Mouse (Mus musculus): Measurements from ENCODE around the gene Ppid. TPM values are rescaled to one million over a fixed set of nuclear protein-coding genes. Genes with fewer than 3 reads are reported as not detected.

Ppid gene
- polyA plus RNA-seq, 1 experiment from 2014 or later = 155 TPM

- Histone ChIP-seq H3K4me2 (0 out of 2 replicates have a peak overlapping the region, but pooled peaks have one; percentile 4), H3K36me3 (no peaks in the 10 kb centered on the region), H3K4me1 (replicated peaks) (peaks cover 7% of the 10 kb centered on the region), H3K27me3 (no peaks in the 10 kb centered on the region), H3K9ac (no peak overlapping the region), H3K27ac (peak overlapping the region; percentile 64), H3K9me3 (no peaks in the 10 kb centered on the region), H3K4me3 (no peak overlapping the region)
- ATAC-seq (ENCODE audit: low FRiP score) = peak; percentile 61
- 30% methylated on average over 10 of the region's 10 CpGs for WGBS
Measured at GRCm38 (mm10) chr3:79575576-79576467, 15.3 kb upstream of the Ppid start.

GRCm38 (mm10) chr3:79576468-79576816 lies 14.7 kb upstream of the Ppid start:
- Histone ChIP-seq H3K9ac (no peak overlapping the region), H3K4me1 (replicated peaks) (peaks cover 7% of the 10 kb centered on the region), H3K27me3 (no peaks in the 10 kb centered on the region), H3K4me3 (no peak overlapping the region), H3K36me3 (no peaks in the 10 kb centered on the region), H3K9me3 (no peaks in the 10 kb centered on the region), H3K4me2 (0 out of 2 replicates have a peak overlapping the region, but pooled peaks have one; percentile 4), H3K27ac (peak overlapping the region; percentile 64)
- ATAC-seq (ENCODE audit: low FRiP score) = peak; percentile 37
- WGBS = 9% methylated on average over 3 of the region's 3 CpGs

GRCm38 (mm10) chr3:79576865-79577264 lies 14.3 kb upstream of the Ppid start:
- H3K27me3 ChIP-seq = no peaks in the 10 kb centered on the region
- no peaks in the 10 kb centered on the region for H3K9me3 ChIP-seq
- H3K27ac ChIP-seq = no peak overlapping the region
- H3K36me3 ChIP-seq = no peaks in the 10 kb centered on the region
- 29% methylated on average over 5 of the region's 5 CpGs for WGBS
- no peak overlapping the region for H3K9ac ChIP-seq
- H3K4me2 ChIP-seq = no peak overlapping the region
- ATAC-seq (ENCODE audit: low FRiP score) = peak; percentile 46
- peaks cover 7% of the 10 kb centered on the region for H3K4me1 ChIP-seq (replicated peaks)
- H3K4me3 ChIP-seq = no peak overlapping the region

- no peak overlapping the region for H3K4me2 ChIP-seq
- H3K27ac ChIP-seq = no peak overlapping the region
- peaks cover 7% of the 10 kb centered on the region for H3K4me1 ChIP-seq (replicated peaks)
- H3K9me3 ChIP-seq = no peaks in the 10 kb centered on the region
- H3K4me3 ChIP-seq = no peak overlapping the region
- no peaks in the 10 kb centered on the region for H3K27me3 ChIP-seq
- no peak for ATAC-seq (ENCODE audit: low FRiP score)
- H3K36me3 ChIP-seq = no peaks in the 10 kb centered on the region
- H3K9ac ChIP-seq = no peak overlapping the region
- WGBS = 92% methylated on average over 6 of the region's 6 CpGs
Measured at GRCm38 (mm10) chr3:79577606-79578005, 13.5 kb upstream of the Ppid start.

- Histone ChIP-seq H3K27me3 (no peaks in the 10 kb centered on the region), H3K36me3 (no peaks in the 10 kb centered on the region), H3K9ac (no peak overlapping the region), H3K27ac (no peak overlapping the region), H3K4me1 (replicated peaks) (peaks cover 7% of the 10 kb centered on the region), H3K4me3 (no peak overlapping the region), H3K9me3 (no peaks in the 10 kb centered on the region), H3K4me2 (no peak overlapping the region)
- no peak for ATAC-seq (ENCODE audit: low FRiP score)
- WGBS = 74% methylated on average over 6 of the region's 6 CpGs
Measured at GRCm38 (mm10) chr3:79578164-79578563, 13.0 kb upstream of the Ppid start.

GRCm38 (mm10) chr3:79579891-79580575 lies 11.1 kb upstream of the Ppid start:
- Histone ChIP-seq H3K4me3 (no peak overlapping the region), H3K36me3 (no peaks in the 10 kb centered on the region), H3K4me1 (replicated peaks) (peaks cover 7% of the 10 kb centered on the region), H3K4me2 (no peak overlapping the region), H3K9me3 (no peaks in the 10 kb centered on the region), H3K27ac (no peak overlapping the region), H3K9ac (no peak overlapping the region), H3K27me3 (no peaks in the 10 kb centered on the region)
- ATAC-seq (ENCODE audit: low FRiP score) = no peak
- WGBS = 88% methylated on average over 5 of the region's 5 CpGs

- peak; percentile 65 for ATAC-seq (ENCODE audit: low FRiP score)
Measured at GRCm38 (mm10) chr3:79586804-79587203, 4.3 kb upstream of the Ppid start.

GRCm38 (mm10) chr3:79589671-79590070 lies 1.5 kb upstream of the Ppid start:
- Histone ChIP-seq H3K9ac (no peak overlapping the region), H3K4me1 (replicated peaks) (peaks cover 15% of the 10 kb centered on the region), H3K4me2 (no peak overlapping the region), H3K9me3 (no peaks in the 10 kb centered on the region), H3K36me3 (peaks cover 8% of the 10 kb centered on the region), H3K4me3 (no peak overlapping the region), H3K27me3 (0 out of 2 replicates have a peak, but pooled peaks cover 3% of the 10 kb centered on the region), H3K27ac (no peak overlapping the region)
- 88% methylated on average over 2 of the region's 2 CpGs for WGBS
- no peak for ATAC-seq (ENCODE audit: low FRiP score)

More at GRCm38 (mm10) chr3:79586804-79587203, 4.3 kb upstream of the Ppid start:
- 3% methylated on average over 6 of the region's 6 CpGs for WGBS
- Histone ChIP-seq H3K27me3 (0 out of 2 replicates have a peak, but pooled peaks cover 3% of the 10 kb centered on the region), H3K4me1 (replicated peaks) (peaks cover 1% of the 10 kb centered on the region), H3K4me3 (no peak overlapping the region), H3K9me3 (no peaks in the 10 kb centered on the region), H3K27ac (no peak overlapping the region), H3K4me2 (no peak overlapping the region), H3K36me3 (no peaks in the 10 kb centered on the region), H3K9ac (no peak overlapping the region)

- Histone ChIP-seq H3K4me2 (peak overlapping the region; percentile 90), H3K4me1 (replicated peaks) (peaks cover 15% of the 10 kb centered on the region), H3K36me3 (peaks cover 28% of the 10 kb centered on the region), H3K9ac (peak overlapping the region; percentile 89), H3K4me3 (peak overlapping the region; percentile 92), H3K9me3 (no peaks in the 10 kb centered on the region), H3K27me3 (0 out of 2 replicates have a peak, but pooled peaks cover 3% of the 10 kb centered on the region), H3K27ac (peak overlapping the region; percentile 86)
- ATAC-seq (ENCODE audit: low FRiP score) = 0 out of 2 replicates have a peak, but pooled peaks have one; percentile 14
- 6% methylated on average over 15 of the region's 15 CpGs for WGBS
Measured at GRCm38 (mm10) chr3:79591793-79592471, 790 bp downstream of the Ppid start.

- Histone ChIP-seq H3K27me3 (no peaks in the 10 kb centered on the region), H3K36me3 (peaks cover 58% of the 10 kb centered on the region), H3K9me3 (no peaks in the 10 kb centered on the region), H3K27ac (no peak overlapping the region), H3K4me2 (no peak overlapping the region), H3K4me1 (replicated peaks) (peaks cover 15% of the 10 kb centered on the region), H3K9ac (no peak overlapping the region), H3K4me3 (no peak overlapping the region)
- WGBS = 98% methylated on average over 7 of the region's 7 CpGs
- no peak for ATAC-seq (ENCODE audit: low FRiP score)
Measured at GRCm38 (mm10) chr3:79595468-79595867, 4.3 kb downstream of the Ppid start.

GRCm38 (mm10) chr3:79609886-79610285 lies 18.7 kb downstream of the Ppid start:
- 93% methylated on average over 2 of the region's 2 CpGs for WGBS
- ATAC-seq (ENCODE audit: low FRiP score) = no peak
- Histone ChIP-seq H3K27me3 (no peaks in the 10 kb centered on the region), H3K27ac (no peak overlapping the region), H3K4me1 (replicated peaks) (no peaks in the 10 kb centered on the region), H3K9me3 (no peaks in the 10 kb centered on the region), H3K36me3 (peaks cover 64% of the 10 kb centered on the region), H3K9ac (no peak overlapping the region), H3K4me2 (no peak overlapping the region), H3K4me3 (no peak overlapping the region)

Measured in hindbrain, embryonic 13.5 days (tissue).